Mouse (Mus musculus) macrophage (primary cell): ENCODE measurements around the gene Scgb1b10. TPM values are rescaled to one million over a fixed set of nuclear protein-coding genes. Genes with fewer than 3 reads are reported as not detected.
"Not testable (repeated sequence)": the region's sequence is repeated elsewhere in the genome, so short reads cannot be mapped to it uniquely, and the experiment has no call there.

Experiments
- H3K27ac ChIP-seq: fragments of 350-480 bp; formaldehyde crosslinking; 2 replicates; pipeline ENCODE4 v1.9.0; 2021
- H3K36me3 ChIP-seq: fragments of 350-480 bp; formaldehyde crosslinking; 2 replicates; pipeline ENCODE4 v1.9.0; 2021; ENCODE audit errors: inconsistent target
- H3K4me3 ChIP-seq: fragments of 350-480 bp; formaldehyde crosslinking; 2 replicates; pipeline ENCODE4 v1.9.0; 2021; ENCODE audit errors: inconsistent target
- H3K79me2 ChIP-seq: fragments of 350-480 bp; formaldehyde crosslinking; 2 replicates; pipeline ENCODE4 v1.9.0; 2021; ENCODE audit errors: inconsistent target
- polyA plus RNA-seq: library from polyadenylated mRNA; stranded (reverse); fragments of 250-400 nt; gene quantifications from 3 replicates; pipeline ENCODE4 v1.2.4, GENCODE M21; 2018; ENCODE audit warnings: inconsistent platforms
- total RNA-seq, 78 experiments: library from RNA; depleted of rRNA; stranded (reverse); fragments of 250-400 nt; gene quantifications; 1 replicate in 9 of 78; 2 replicates in 24 of 78; 3 replicates in 43 of 78; 4 replicates in 2 of 78; pipeline ENCODE4 v1.2.4; 2018; ENCODE audit warnings: inconsistent platforms in 56 of 78

The Scgb1b10 gene
- not detected for total RNA-seq (2018; cell fraction: chromatin; rRNA removed)
- not detected for total RNA-seq (2018; cell fraction: cytosol; rRNA removed)
- not detected for total RNA-seq (2018; cell fraction: nucleus; rRNA removed)
- not detected in 3 replicates for polyA plus RNA-seq

GRCm38 (mm10) chr7:32100553-32100952 lies at the start of gene Scgb1b10:
Gene Scgb1b10, plus strand, starts transcription at chr7:32100853.
- H3K27ac ChIP-seq, H3K36me3 ChIP-seq, H3K79me2 ChIP-seq, H3K4me3 ChIP-seq: not testable (repeated sequence)

Other genes with a start within 250 kb of the Scgb1b10 start
- gene Scgb2b11, start 110.3 kb downstream of the Scgb1b10 start, polyA plus RNA-seq = not detected in 3 replicates
- not detected in 3 replicates for gene Scgb1b11, start 122.0 kb downstream of the Scgb1b10 start, polyA plus RNA-seq
- not detected in 3 replicates for gene Scgb2b12, start 226.4 kb downstream of the Scgb1b10 start, polyA plus RNA-seq
- not detected in 3 replicates for gene Scgb1b12, start 233.3 kb downstream of the Scgb1b10 start, polyA plus RNA-seq